Mouse (Mus musculus) C2C12 (cell line): ENCODE measurements around the gene Car10. TPM values are rescaled to one million over a fixed set of nuclear protein-coding genes. Genes with fewer than 3 reads are reported as not detected.

Source experiments
- H3K27me3 ChIP-seq: one replicate; pipeline ENCODE4 v1.6.1; 2011; ENCODE audit not compliant: control insufficient read depth, insufficient read depth, insufficient read length
- H3K36me3 ChIP-seq: one replicate; pipeline ENCODE4 v1.6.1; 2011; ENCODE audit not compliant: control insufficient read depth, insufficient read depth
- H3K4me3 ChIP-seq: one replicate; pipeline ENCODE4 v1.5.1; 2011; ENCODE audit warnings: mild to moderate bottlenecking, control low read depth; ENCODE audit not compliant: poor library complexity, insufficient read depth, severe bottlenecking
- H3K79me2 ChIP-seq: one replicate; pipeline ENCODE4 v1.6.1; 2011; ENCODE audit not compliant: control insufficient read depth, insufficient read depth
- H3K79me3 ChIP-seq: one replicate; pipeline ENCODE4 v1.6.1; 2011; ENCODE audit warnings: low read depth, control low read depth
- H3ac ChIP-seq: one replicate; pipeline ENCODE3; 2011; ENCODE audit warnings: low read depth; ENCODE audit not compliant: control insufficient read depth, insufficient read length
- CEBPB ChIP-seq: IDR thresholded peaks from one replicate; pipeline ENCODE4 v1.6.1; 2011; ENCODE audit warnings: low read depth, mild to moderate bottlenecking, control low read depth, moderate library complexity
- CTCF ChIP-seq: IDR thresholded peaks from one replicate; pipeline ENCODE4 v1.5.1; 2011; ENCODE audit not compliant: control insufficient read depth, insufficient read depth, insufficient read length
- FOSL1 ChIP-seq: IDR thresholded peaks from one replicate; pipeline ENCODE4 v1.8.0; 2011; ENCODE audit warnings: mild to moderate bottlenecking, low read length; ENCODE audit not compliant: poor library complexity, insufficient read depth, severe bottlenecking
- MAX ChIP-seq: IDR thresholded peaks from one replicate; pipeline ENCODE4 v1.6.1; 2011; ENCODE audit warnings: mild to moderate bottlenecking, control low read depth
- MYOD1 ChIP-seq: IDR thresholded peaks from one replicate; pipeline ENCODE4 v1.6.1; 2011; ENCODE audit warnings: low read depth; ENCODE audit not compliant: control insufficient read depth, insufficient read length
- MYOG ChIP-seq: IDR thresholded peaks from one replicate; pipeline ENCODE4 v1.6.1; 2011; ENCODE audit not compliant: control insufficient read depth, insufficient read length; ENCODE audit errors: extremely low read depth
- USF1 ChIP-seq: IDR thresholded peaks from one replicate; pipeline ENCODE4 v1.6.1; 2011; ENCODE audit warnings: low read depth, mild to moderate bottlenecking, control low read depth, moderate library complexity
- polyA plus RNA-seq: library from polyadenylated mRNA; unstranded; fragments of >200 nt; fragmentation: generic; extraction: Trizol; gene quantifications from one replicate; pipeline ENCODE4 v1.2.1, GENCODE M21; 2012; ENCODE audit warnings: missing spikeins

Gene Car10
- polyA plus RNA-seq, 1 experiment = not detected

DNA sequence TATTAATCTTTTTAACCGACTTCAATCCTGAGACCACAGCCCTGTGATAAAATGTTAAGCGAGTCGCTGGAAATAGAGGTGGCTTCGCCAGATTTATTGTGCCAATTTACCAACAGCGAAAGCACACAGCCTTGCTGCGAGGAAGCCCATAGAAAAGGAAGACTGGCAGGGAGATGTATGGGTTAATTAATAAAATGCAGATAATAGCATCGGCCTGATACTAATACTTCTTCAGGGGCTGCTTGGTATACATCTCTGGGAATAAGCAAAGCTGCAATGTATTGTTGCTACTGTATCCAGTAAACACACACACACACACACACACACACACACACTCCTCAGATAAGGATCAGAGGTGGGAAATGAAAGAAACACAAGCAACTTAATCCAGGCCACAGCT is 462.7 kb downstream of the Car10 start:
- H3K4me3 ChIP-seq = no peak overlapping the region
- no peaks in the 10 kb centered on the region for H3K36me3 ChIP-seq
- H3K27me3 ChIP-seq = no peaks in the 10 kb centered on the region
- no peak for TF ChIP-seq FOSL1
- no peak for TF ChIP-seq MAX
- no peak for TF ChIP-seq MYOD1
- TF ChIP-seq CEBPB = no peak
- no peak for TF ChIP-seq USF1
- TF ChIP-seq MYOG = no peak
- no peak for TF ChIP-seq CTCF
- H3ac ChIP-seq = no peak overlapping the region
- no peaks in the 10 kb centered on the region for H3K79me3 ChIP-seq
- H3K79me2 ChIP-seq = no peaks in the 10 kb centered on the region

DNA sequence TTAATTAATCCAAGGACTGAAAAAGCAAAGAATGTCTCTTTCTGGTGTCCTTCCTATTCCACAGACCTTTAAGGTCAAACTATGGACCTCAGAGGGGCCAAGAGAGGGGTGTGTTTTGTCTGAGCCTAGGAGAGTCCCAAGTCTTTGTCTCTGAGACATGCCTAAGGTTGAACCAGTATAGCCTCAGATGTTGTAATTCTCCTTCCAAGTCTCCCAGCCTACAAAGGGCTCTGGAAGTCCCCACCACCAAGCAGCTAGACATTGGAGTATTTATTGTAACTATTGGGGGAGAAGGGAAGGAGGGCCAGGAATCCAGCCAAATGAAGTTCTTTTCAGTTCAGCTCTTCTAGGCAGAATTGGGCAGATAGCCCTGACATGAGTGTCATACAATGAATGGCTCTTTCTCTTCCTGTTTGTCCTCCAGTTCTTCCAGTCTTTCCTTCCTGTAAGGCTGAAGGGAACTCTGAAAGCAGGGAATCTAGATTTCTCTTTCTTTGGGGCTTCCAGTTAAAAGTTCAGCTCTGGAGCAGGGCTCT is 464.6 kb downstream of the Car10 start:
- Histone ChIP-seq H3K36me3 (no peaks in the 10 kb centered on the region), H3K79me3 (no peaks in the 10 kb centered on the region), H3K27me3 (no peaks in the 10 kb centered on the region), H3K4me3 (no peak overlapping the region), H3ac (no peak overlapping the region), H3K79me2 (no peaks in the 10 kb centered on the region)
- no peak for TF ChIP-seq MAX
- no peak for TF ChIP-seq CEBPB
- TF ChIP-seq MYOG = no peak
- TF ChIP-seq FOSL1 = no peak
- TF ChIP-seq MYOD1 = no peak

DNA sequence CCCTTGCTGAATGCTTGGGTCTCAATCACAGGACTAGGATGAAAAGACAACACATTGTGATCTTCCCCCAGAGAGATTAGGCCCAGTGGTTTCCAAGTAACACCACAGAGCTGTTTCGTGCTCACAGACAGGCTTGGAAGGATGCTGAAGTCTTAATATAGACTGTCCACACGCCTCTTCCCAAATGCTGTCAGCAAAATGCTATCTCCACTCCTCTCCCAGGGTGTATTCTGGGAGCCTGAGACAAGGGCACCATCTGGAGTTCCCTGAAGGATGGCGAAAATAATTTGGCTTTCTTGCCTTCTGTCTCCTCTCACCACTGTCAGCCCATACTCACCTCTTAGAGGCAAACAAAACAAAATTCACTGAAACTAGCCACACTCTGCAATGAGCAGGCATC is 467.9 kb downstream of the Car10 start:
- no peak overlapping the region for H3K4me3 ChIP-seq
- H3ac ChIP-seq = no peak overlapping the region
- H3K36me3 ChIP-seq = no peaks in the 10 kb centered on the region
- H3K79me2 ChIP-seq = no peaks in the 10 kb centered on the region
- H3K79me3 ChIP-seq = no peaks in the 10 kb centered on the region
- no peak for TF ChIP-seq FOSL1
- TF ChIP-seq MYOD1 = no peak
- TF ChIP-seq MYOG = no peak
- TF ChIP-seq CTCF = no peak
- TF ChIP-seq CEBPB = no peak
- no peak for TF ChIP-seq MAX
- TF ChIP-seq USF1 = no peak
- no peaks in the 10 kb centered on the region for H3K27me3 ChIP-seq

DNA sequence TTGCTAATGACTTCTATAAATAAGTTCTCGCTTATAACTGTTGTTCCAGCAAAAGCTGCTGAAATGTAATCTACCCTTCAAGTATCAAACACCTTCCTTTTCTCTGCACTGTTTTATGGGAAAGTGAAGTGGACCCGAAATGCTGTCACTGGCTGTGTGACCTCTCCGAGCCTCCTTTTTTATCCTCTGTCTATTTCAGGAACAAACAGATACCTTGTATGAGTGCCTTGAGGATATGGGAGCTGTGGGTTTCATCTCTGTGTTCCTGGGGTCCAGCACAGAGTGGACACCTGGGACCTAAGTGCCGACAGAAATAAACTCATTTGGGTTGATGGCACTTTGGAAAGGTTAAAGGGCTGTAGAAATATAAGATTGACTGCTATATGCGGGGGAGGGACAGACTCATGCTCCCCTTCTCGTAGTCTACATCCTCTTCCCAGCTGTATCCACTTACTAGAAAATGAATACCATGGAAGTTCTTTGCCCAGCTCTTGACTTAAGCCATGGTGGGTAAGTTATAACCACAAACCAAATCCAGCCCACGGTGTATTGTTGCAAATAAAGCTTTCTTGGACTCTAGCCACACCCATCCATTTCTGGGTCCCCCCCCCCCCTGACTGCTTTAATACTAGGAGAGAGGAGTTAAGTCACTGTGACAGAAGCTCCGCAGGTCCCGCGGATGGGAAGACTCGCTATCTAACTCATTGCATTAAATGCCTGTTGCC is 474.3 kb downstream of the Car10 start:
- no peak for TF ChIP-seq FOSL1
- TF ChIP-seq MYOD1 = no peak
- no peak for TF ChIP-seq CTCF
- TF ChIP-seq MYOG = no peak
- no peak for TF ChIP-seq MAX
- TF ChIP-seq USF1 = no peak
- no peak for TF ChIP-seq CEBPB
- no peaks in the 10 kb centered on the region for H3K36me3 ChIP-seq
- H3K4me3 ChIP-seq = no peak overlapping the region
- H3K79me2 ChIP-seq = no peaks in the 10 kb centered on the region
- no peaks in the 10 kb centered on the region for H3K27me3 ChIP-seq
- no peak overlapping the region for H3ac ChIP-seq
- H3K79me3 ChIP-seq = no peaks in the 10 kb centered on the region

DNA sequence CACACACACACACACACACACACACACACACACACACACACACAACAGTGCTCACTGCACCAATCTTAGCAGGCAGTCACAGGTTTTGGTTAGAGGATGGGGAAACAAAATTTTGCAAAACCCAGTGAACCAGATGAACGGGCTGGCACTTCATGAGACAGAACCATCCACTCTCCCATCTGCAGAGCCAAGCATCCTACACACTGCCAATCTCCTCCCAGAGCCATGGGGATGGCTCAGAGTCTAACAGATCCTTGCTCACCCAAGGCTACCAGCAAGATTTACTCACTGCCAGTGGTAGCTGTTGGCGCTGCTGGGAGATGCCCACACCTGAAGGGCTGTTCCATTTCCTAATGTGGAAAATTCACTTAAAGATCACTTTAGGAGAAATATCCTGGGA is 479.6 kb downstream of the Car10 start:
- TF ChIP-seq CTCF (no peak), MYOG (no peak), USF1 (no peak), CEBPB (no peak), MYOD1 (no peak), FOSL1 (no peak), MAX (no peak)
- Histone ChIP-seq H3K27me3 (no peaks in the 10 kb centered on the region), H3ac (no peak overlapping the region), H3K4me3 (no peak overlapping the region), H3K36me3 (no peaks in the 10 kb centered on the region), H3K79me2 (no peaks in the 10 kb centered on the region), H3K79me3 (no peaks in the 10 kb centered on the region)

DNA sequence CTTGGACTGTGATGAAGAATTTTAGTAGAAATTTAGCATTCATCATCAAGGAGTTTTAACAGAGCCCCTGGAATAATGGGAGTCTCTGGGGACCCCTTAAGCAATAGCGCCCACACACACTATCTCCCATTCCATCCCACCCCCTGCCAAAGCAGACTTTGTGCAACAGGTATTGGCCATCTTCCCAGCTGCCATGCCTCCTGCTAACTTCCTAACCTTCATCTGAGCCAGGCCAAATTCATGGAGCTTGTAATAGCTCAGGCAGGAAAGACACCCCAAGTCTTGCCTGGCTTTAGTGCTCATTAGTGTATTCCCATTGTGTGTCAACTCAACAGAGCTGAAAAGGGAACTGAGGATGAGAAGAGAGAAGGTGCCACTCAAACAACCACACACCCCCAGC is 481.8 kb downstream of the Car10 start:
- no peaks in the 10 kb centered on the region for H3K79me3 ChIP-seq
- H3ac ChIP-seq = no peak overlapping the region
- H3K79me2 ChIP-seq = no peaks in the 10 kb centered on the region
- no peaks in the 10 kb centered on the region for H3K36me3 ChIP-seq
- H3K27me3 ChIP-seq = no peaks in the 10 kb centered on the region
- no peak overlapping the region for H3K4me3 ChIP-seq
- TF ChIP-seq MYOD1 (no peak), CEBPB (no peak)
